Mouse (Mus musculus) forebrain, postnatal 0 days (tissue): ENCODE measurements around the gene Maml3. TPM values are rescaled to one million over a fixed set of nuclear protein-coding genes. Genes with fewer than 3 reads are reported as not detected.

Experiments
- ATAC-seq: fragments of 200-750 bp; cut with Nextera tagmentation; 2 replicates; pipeline ENCODE4 v1.8.0; 2017; ENCODE audit warnings: mild to moderate bottlenecking, moderate library complexity
- DNase-seq: peaks from one replicate; pipeline ENCODE4 v3.0.0-alpha.2; 2015
- H3K27ac ChIP-seq: fragments of 300-500 bp; sonication (generic); 2 replicates; pipeline ENCODE4 v1.5.1; 2014; ENCODE audit warnings: low read depth, mild to moderate bottlenecking, antibody characterized with exemption, low read length, moderate library complexity, mixed read lengths
- H3K27me3 ChIP-seq: fragments of 300-500 bp; sonication (generic); 2 replicates; pipeline ENCODE4 v1.6.1; 2014; ENCODE audit warnings: mild to moderate bottlenecking, low read length, mixed read lengths; ENCODE audit not compliant: insufficient read depth
- H3K36me3 ChIP-seq: fragments of 300-500 bp; sonication (generic); 2 replicates; pipeline ENCODE4 v1.6.1; 2014; ENCODE audit warnings: mild to moderate bottlenecking, moderate library complexity; ENCODE audit not compliant: insufficient read depth
- H3K4me1 ChIP-seq: fragments of 300-500 bp; sonication (generic); 2 replicates; pipeline ENCODE4 v1.6.1; 2014; ENCODE audit warnings: antibody characterized with exemption; ENCODE audit not compliant: insufficient read depth
- H3K4me2 ChIP-seq: fragments of 300-500 bp; sonication (generic); 2 replicates; pipeline ENCODE4 v1.6.1; 2014; ENCODE audit warnings: low read depth, mild to moderate bottlenecking, moderate library complexity
- H3K4me3 ChIP-seq: fragments of 300-500 bp; sonication (generic); 2 replicates; pipeline ENCODE4 v1.5.1; 2014; ENCODE audit warnings: low read depth, low read length, mixed read lengths
- H3K9ac ChIP-seq: fragments of 300-500 bp; sonication (generic); 2 replicates; pipeline ENCODE4 v1.6.1; 2014; ENCODE audit warnings: mild to moderate bottlenecking
- H3K9me3 ChIP-seq: fragments of 300-500 bp; sonication (generic); 2 replicates; pipeline ENCODE4 v1.6.1; 2016; ENCODE audit warnings: low read length
- CTCF ChIP-seq: sonication (generic); IDR thresholded peaks from 2 replicates; pipeline ENCODE4 v1.5.1; 2016; ENCODE audit warnings: antibody characterized with exemption, control low read depth, low read depth
- WGBS: fragments of 180-500 bp; shearing (Covaris S2); extraction: QIAGEN DNeasy Blood & Tissue Kit; methylation state at CpG from one replicate; pipeline ENCODE4 v1.1.7; 2014; 5-methylcytosine and 5-hydroxymethylcytosine counted together
- polyA plus RNA-seq: library from polyadenylated mRNA; unstranded; fragments of >200 nt; fragmentation: Nextera tagmentation; extraction: Ambion mirVana; gene quantifications from 2 replicates; pipeline ENCODE4 v1.2.1, GENCODE M21; 2015
- total RNA-seq: library from RNA; depleted of rRNA; stranded (reverse); fragments of >200 nt; gene quantifications from 2 replicates; pipeline ENCODE4 v1.2.3, GENCODE M21; 2014

Maml3 gene
- total and polyA plus RNA-seq, 2 experiments from 2014 or later, result 3.1 to 14.9 TPM

DNA sequence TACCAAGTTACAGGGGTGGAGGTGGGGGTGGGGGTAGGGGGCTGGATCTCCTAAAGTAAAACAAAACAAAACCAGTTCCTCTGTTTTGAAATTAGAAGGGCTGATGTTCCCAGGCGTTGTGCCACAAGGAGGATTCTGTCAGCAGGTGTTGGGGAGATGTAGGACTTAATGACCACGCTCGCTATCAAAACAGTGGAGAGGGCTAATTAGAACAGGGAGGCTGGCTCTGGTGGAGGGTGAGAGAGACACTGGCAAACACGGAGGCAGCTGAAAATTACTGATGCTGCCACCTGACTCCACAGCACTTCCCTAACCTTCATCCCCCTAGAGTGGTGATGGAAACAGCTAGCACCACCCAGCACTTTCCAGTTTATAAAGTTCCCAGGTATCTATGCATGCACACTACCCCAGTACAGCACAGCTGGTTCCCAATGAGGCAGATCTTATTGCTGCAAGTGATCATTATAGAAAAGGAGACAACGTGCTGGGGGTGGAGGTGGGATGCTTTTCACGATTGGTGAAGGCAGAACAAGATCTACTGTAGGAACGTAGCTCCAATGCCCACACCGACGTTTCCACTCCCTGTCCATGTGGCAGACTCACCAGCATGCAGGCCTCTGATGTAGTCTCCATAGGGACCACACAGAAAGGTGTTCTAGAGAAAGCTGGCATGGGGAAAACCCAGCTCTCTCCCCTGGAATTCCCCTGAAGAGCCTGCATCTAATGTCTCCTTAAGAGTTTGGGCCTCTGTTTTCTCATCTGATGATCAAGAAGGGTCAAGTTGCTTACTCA lies 332.8 kb downstream of the Maml3 start:
- H3K27ac ChIP-seq, result peak overlapping the region; percentile 9; the same call in 1 of the 2 replicates
- WGBS, result 45% methylated on average over 9 of the region's 9 CpGs
- no peak overlapping the region for H3K4me3 ChIP-seq
- no peak overlapping the region for H3K4me2 ChIP-seq
- ATAC-seq, result peak; percentile 29; the same call in 1 of the 2 replicates
- no peak for TF ChIP-seq CTCF
- H3K36me3 ChIP-seq, result no peaks in the 10 kb centered on the region
- no peaks in the 10 kb centered on the region for H3K9me3 ChIP-seq
- no peaks in the 10 kb centered on the region for H3K4me1 ChIP-seq
- H3K27me3 ChIP-seq, result no peaks in the 10 kb centered on the region
- DNase-seq, result no peak
- H3K9ac ChIP-seq, result no peak overlapping the region

DNA sequence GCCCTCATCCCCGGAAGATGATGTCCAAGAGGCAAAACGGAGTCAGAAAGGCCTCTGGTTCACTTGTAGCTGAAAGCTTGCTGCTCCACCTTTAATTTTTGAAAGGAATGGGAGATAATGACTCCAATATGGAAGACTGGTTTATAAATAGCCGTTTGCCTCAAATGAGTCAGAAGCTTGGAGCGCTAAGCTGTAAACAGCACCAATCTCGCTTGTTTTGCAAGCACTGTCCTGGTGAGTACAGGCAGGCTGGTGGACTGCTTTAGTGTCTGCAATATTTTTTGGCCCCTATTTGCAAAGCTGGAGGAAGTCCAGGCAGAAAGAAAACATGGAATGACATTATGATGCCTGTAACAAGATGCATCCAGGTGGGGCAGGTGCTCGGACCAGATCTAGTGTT lies 335.7 kb downstream of the Maml3 start:
- H3K36me3 ChIP-seq, result no peaks in the 10 kb centered on the region
- H3K4me3 ChIP-seq, result no peak overlapping the region
- no peak overlapping the region for H3K27ac ChIP-seq
- no peak for DNase-seq
- no peak overlapping the region for H3K4me2 ChIP-seq
- ATAC-seq, result no peak
- H3K9me3 ChIP-seq, result no peaks in the 10 kb centered on the region
- H3K4me1 ChIP-seq, result no peaks in the 10 kb centered on the region
- WGBS, result 90% methylated on average over 6 of the region's 6 CpGs
- H3K9ac ChIP-seq, result no peak overlapping the region
- no peaks in the 10 kb centered on the region for H3K27me3 ChIP-seq
- no peak for TF ChIP-seq CTCF

DNA sequence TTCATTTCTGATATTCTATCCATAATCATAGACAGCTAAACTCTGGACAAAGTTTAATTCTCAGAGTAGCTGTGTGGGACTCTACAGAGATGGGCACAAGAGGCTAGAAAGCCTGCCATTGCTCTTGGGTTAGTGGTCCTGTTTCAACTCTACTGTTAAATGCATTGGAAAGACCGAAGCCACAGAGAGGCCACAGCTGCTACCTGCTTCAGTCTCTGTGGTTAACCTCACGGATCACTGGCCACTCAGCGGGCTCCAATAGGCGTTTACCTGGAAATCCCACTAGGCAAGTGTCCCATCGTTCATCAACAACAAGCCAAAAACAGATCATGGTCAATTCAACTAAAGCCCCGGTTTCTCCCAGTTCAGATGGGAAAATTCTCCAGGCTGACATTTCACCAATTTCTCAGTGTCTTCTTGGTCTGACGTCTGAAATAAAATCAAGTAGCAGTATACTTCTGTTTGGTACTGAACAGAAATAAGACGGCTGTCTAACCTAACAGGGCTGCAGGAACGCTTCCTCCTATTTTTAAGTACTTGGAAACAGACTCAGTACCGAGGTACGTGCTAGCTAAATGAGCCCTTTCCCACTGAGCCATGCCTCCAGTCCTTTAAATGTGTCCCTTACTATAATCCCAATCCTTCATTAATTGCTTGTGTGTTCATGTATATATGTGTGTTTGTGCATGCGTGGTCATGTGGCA lies 339.5 kb downstream of the Maml3 start:
- TF ChIP-seq CTCF, result no peak
- Histone ChIP-seq H3K27me3 (no peaks in the 10 kb centered on the region), H3K4me1 (no peaks in the 10 kb centered on the region), H3K9ac (no peak overlapping the region), H3K4me2 (no peak overlapping the region), H3K4me3 (no peak overlapping the region), H3K27ac (no peak overlapping the region), H3K36me3 (no peaks in the 10 kb centered on the region), H3K9me3 (no peaks in the 10 kb centered on the region)
- DNase-seq (no peak), ATAC-seq (no peak)
- WGBS, result 80% methylated on average over 12 of the region's 12 CpGs

DNA sequence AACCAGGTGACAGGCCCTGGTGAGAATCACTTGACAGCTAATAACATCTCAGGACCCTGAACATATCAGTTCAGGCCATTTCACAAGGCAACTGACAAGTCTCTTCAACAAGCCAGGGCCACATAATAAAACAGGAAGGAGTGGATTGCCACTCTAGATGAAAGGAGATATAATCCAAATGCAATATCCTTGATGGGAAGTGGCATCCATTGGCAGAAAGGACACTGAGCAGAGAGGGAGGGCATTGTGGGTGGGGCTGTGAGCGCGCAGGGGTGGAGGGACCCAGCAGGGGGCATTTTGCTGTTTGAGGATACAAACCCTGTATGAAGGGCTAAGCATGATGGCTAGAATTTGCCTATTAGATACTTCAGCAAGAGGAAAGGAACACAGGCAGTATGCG lies 340.7 kb downstream of the Maml3 start:
- 94% methylated on average over 3 of the region's 3 CpGs for WGBS
- H3K4me1 ChIP-seq, result no peaks in the 10 kb centered on the region
- DNase-seq (no peak), ATAC-seq (no peak)
- no peak overlapping the region for H3K9ac ChIP-seq
- H3K4me3 ChIP-seq, result no peak overlapping the region
- H3K36me3 ChIP-seq, result no peaks in the 10 kb centered on the region
- no peak overlapping the region for H3K4me2 ChIP-seq
- H3K27ac ChIP-seq, result no peak overlapping the region
- no peaks in the 10 kb centered on the region for H3K27me3 ChIP-seq
- TF ChIP-seq CTCF, result no peak
- no peaks in the 10 kb centered on the region for H3K9me3 ChIP-seq

DNA sequence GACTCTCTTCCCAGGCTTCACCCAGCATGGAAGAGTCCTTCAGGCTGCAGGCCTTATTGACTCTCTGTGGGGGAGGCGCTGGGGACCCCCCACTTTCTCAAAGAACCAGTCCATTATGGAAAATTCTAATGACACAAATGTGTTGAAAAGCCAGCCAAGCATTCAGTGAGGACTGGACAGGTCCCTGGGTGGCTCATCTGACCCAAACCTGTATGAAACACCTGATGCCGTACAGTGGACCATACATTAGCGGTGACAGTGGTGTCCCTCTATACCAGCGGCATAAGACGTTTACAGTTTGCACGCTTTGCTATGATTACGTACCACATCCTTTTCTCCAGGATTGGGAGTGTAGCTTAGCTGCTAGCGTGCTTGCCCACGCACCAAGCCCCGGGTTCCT lies 342.0 kb downstream of the Maml3 start:
- H3K9ac ChIP-seq, result no peak overlapping the region
- H3K4me1 ChIP-seq, result no peaks in the 10 kb centered on the region
- no peaks in the 10 kb centered on the region for H3K9me3 ChIP-seq
- H3K27me3 ChIP-seq, result no peaks in the 10 kb centered on the region
- 89% methylated on average over 10 of the region's 10 CpGs for WGBS
- no peak overlapping the region for H3K4me3 ChIP-seq
- H3K4me2 ChIP-seq, result no peak overlapping the region
- no peak overlapping the region for H3K27ac ChIP-seq
- no peak for DNase-seq
- no peak for TF ChIP-seq CTCF
- peak; percentile 25; the same call in 1 of the 2 replicates for ATAC-seq
- H3K36me3 ChIP-seq, result no peaks in the 10 kb centered on the region

DNA sequence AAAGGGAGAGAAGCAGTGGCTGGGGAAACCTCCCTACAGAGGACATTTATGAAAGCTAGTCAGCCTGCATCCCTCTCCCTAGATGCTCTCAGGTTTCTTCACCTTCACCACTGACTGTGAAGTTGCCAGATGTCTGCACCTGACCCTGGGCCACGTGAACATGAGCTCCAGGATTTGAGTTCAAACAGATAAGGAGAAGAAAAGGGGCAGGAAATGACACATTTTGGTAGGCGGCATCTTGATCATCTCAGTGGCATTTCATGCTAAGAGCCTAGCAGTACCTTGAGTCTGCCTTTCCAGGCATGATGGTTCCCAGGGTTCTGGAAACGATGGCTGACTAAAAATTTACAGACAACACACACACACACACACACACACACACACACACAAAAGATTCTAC lies 345.3 kb downstream of the Maml3 start:
- no peak overlapping the region for H3K4me2 ChIP-seq
- no peaks in the 10 kb centered on the region for H3K27me3 ChIP-seq
- TF ChIP-seq CTCF, result no peak
- no peaks in the 10 kb centered on the region for H3K9me3 ChIP-seq
- no peaks in the 10 kb centered on the region for H3K36me3 ChIP-seq
- no peak overlapping the region for H3K9ac ChIP-seq
- no peaks in the 10 kb centered on the region; the same call in 1 of the 2 replicates for H3K4me1 ChIP-seq
- H3K27ac ChIP-seq, result no peak overlapping the region
- ATAC-seq, result no peak
- no peak for DNase-seq
- 80% methylated on average over 3 of the region's 3 CpGs for WGBS
- no peak overlapping the region for H3K4me3 ChIP-seq

DNA sequence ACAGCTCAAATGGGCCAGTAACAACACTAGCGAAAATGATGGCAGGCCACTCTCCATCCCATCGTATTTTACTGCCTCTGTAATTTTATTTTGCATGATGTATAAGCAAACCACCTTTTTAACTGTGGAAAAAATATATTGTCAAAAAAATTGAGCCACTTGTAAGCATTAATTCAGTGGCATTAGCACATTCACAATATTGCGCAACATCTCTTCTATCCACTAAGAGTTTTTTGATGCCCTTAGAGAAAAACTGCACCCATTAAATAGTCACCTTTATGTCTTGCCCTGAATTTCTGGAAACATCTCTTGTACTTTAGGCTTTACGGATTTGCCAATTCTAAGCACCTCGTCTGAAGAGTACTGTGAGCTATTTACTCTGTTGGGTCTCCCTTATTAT lies 347.8 kb downstream of the Maml3 start:
- no peaks in the 10 kb centered on the region for H3K9me3 ChIP-seq
- H3K27me3 ChIP-seq, result no peaks in the 10 kb centered on the region
- ATAC-seq, result no peak
- H3K4me3 ChIP-seq, result no peak overlapping the region
- no peak overlapping the region for H3K4me2 ChIP-seq
- H3K27ac ChIP-seq, result no peak overlapping the region
- H3K4me1 ChIP-seq, result no peaks in the 10 kb centered on the region; the same call in 1 of the 2 replicates
- WGBS, result 93% methylated on average over 5 of the region's 5 CpGs
- H3K36me3 ChIP-seq, result no peaks in the 10 kb centered on the region
- DNase-seq, result no peak
- no peak for TF ChIP-seq CTCF
- H3K9ac ChIP-seq, result no peak overlapping the region
